Mouse (Mus musculus) cerebellum, adult 2 months (tissue): ENCODE results near the gene Popdc2.

Source experiments
- CTCF ChIP-seq: fragments of 200-500 bp; IDR thresholded peaks from 2 replicates; pipeline ENCODE4 v1.5.1; 2011; ENCODE audit warnings: low read depth, mild to moderate bottlenecking, control low read depth, low read length, moderate library complexity, borderline replicate concordance; ENCODE audit not compliant: insufficient read depth
- POLR2A ChIP-seq: fragments of 200-500 bp; IDR thresholded peaks from 2 replicates; pipeline ENCODE4 v1.6.1; 2011; ENCODE audit warnings: low read length, control low read depth, borderline replicate concordance; ENCODE audit not compliant: insufficient read depth

DNA sequence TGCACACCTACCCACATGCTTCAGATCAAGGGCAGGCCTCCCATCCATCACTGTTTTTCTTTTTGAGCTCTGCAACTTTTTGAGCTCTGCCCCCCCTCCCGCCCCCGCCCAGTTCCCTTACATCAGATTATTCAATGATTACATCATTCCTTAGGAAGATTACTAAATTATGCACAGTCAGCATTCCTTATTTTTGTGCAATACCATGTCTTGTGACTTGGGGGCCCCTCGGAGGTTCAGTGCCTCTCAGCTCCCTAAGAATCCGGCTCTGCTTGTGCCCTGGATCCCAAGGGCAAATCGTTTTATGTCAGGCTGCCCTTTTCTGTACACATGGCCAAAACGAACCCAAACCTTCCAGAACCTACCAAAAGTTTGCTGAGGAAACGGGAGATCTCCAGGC, 52.9 kb downstream of the Popdc2 start:
- TF ChIP-seq CTCF (no peak), POLR2A (no peak)
